Mouse (Mus musculus): Measurements from ENCODE around the gene Nwd1. TPM values are rescaled to one million over a fixed set of nuclear protein-coding genes. Genes with fewer than 3 reads are reported as not detected.
"Not testable (repeated sequence)": the region's sequence is repeated elsewhere in the genome, so short reads cannot be mapped to it uniquely, and the experiment has no call there.

The Nwd1 gene
- polyA plus RNA-seq, 1 experiment from 2014 or later = 0.17 TPM

DNA sequence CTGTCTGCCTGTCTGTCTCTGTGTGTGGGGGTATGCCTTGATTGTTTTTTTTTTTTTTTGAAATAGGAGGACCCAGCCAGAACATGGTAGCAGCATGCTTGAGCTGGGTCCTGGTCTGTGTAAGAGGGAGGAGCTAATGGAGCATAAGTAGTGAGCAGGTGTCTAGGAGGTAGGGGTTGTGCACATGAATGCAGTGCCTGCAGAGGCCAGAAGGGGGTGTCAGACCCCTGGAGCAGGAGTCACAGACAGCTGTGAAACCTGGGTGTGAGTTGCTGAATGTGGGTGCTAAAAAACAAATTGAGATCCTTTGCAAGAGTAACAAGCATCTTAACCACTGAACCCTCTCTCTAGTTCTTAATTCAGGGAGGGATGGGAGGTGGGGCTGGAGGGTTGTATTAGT lies 22.4 kb downstream of the Nwd1 start:
- H3K27ac ChIP-seq = no peak overlapping the region
- ATAC-seq (ENCODE audit: borderline replicate concordance, extremely low read depth, low FRiP score, low TSS enrichment) = no peak
- no peaks in the 10 kb centered on the region for H3K9me3 ChIP-seq
- no peak overlapping the region for H3K9ac ChIP-seq
- no peaks in the 10 kb centered on the region for H3K36me3 ChIP-seq
- H3K4me1 ChIP-seq = no peaks in the 10 kb centered on the region
- H3K27me3 ChIP-seq = no peaks in the 10 kb centered on the region
- no peak overlapping the region for H3K4me2 ChIP-seq
- H3K4me3 ChIP-seq = no peak overlapping the region

DNA sequence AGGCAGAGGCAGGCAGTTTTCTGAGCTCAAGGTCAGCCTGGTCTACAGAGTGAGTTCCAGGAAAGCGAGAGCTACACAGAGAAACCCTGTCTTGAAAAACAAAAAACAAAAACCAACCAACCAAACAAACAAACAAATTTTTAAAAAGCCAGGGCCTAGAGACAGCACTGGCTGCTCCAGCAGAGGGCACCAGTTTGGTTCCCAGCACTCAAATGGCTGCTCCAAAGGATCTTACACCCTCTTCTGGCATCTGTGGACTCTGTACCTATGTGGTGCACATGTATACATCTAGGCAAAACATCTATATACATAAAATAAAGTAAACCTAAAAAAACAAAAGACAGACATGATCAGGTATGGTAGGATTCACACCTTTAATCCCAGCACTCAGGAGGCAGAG lies 26.3 kb downstream of the Nwd1 start:
- no peak overlapping the region for H3K4me3 ChIP-seq
- no peaks in the 10 kb centered on the region for H3K9me3 ChIP-seq
- no peaks in the 10 kb centered on the region for H3K27me3 ChIP-seq
- no peak overlapping the region for H3K4me2 ChIP-seq
- H3K4me1 ChIP-seq = no peaks in the 10 kb centered on the region
- ATAC-seq (ENCODE audit: borderline replicate concordance, extremely low read depth, low FRiP score, low TSS enrichment) = no peak
- no peak overlapping the region for H3K27ac ChIP-seq
- no peak overlapping the region for H3K9ac ChIP-seq
- H3K36me3 ChIP-seq = no peaks in the 10 kb centered on the region
- WGBS = 73% methylated on average over 1 of the region's 1 CpGs

DNA sequence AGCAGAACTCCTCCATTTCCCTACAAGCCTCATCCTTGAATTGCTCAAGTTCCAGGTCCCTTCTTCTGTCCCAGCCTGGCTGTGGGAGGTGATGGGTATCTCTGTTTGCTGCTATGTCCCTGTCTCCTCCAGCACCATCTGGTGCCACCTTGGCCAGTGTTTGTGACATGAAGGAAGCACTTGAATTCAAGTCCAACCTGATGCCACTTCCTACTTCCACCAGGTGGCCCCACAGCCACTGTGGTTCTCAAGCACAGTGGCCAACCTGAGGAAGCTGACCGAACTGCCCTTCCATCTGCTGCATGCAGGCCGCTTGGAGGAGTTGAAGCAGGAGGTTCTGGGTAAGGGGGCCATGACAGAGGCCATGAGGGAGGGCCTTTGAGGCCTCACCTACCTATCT lies 27.7 kb downstream of the Nwd1 start:
- H3K9me3 ChIP-seq = no peaks in the 10 kb centered on the region
- no peaks in the 10 kb centered on the region for H3K4me1 ChIP-seq
- ATAC-seq (ENCODE audit: borderline replicate concordance, extremely low read depth, low FRiP score, low TSS enrichment) = no peak
- H3K4me3 ChIP-seq = no peak overlapping the region
- no peaks in the 10 kb centered on the region for H3K27me3 ChIP-seq
- H3K27ac ChIP-seq = no peak overlapping the region
- H3K4me2 ChIP-seq = no peak overlapping the region
- H3K36me3 ChIP-seq = no peaks in the 10 kb centered on the region
- 84% methylated on average over 2 of the region's 2 CpGs for WGBS
- H3K9ac ChIP-seq = no peak overlapping the region

DNA sequence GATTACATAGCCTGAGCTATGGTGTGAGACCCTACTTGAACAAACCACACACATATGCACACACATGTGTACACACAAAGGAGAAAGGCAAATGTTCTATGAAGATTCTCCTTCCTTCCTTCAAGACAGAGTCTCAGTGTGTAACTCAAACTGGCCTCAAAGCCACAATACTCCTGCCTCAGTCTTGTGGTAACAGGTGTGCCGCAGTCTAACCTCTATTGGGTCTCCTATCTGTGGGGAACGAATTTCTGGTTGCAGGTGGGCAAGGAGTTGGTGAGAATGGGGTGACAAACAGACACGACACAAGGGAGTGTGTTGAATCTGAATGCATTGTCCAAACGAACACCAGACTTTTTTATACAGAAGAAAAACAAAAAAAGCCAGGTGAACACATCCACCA lies 29.9 kb downstream of the Nwd1 start:
- Histone ChIP-seq H3K27ac (no peak overlapping the region), H3K4me3 (no peak overlapping the region), H3K27me3 (no peaks in the 10 kb centered on the region), H3K9ac (no peak overlapping the region), H3K4me1 (no peaks in the 10 kb centered on the region), H3K9me3 (no peaks in the 10 kb centered on the region), H3K36me3 (no peaks in the 10 kb centered on the region), H3K4me2 (no peak overlapping the region)
- WGBS = 60% methylated on average over 4 of the region's 4 CpGs
- no peak for ATAC-seq (ENCODE audit: borderline replicate concordance, extremely low read depth, low FRiP score, low TSS enrichment)

DNA sequence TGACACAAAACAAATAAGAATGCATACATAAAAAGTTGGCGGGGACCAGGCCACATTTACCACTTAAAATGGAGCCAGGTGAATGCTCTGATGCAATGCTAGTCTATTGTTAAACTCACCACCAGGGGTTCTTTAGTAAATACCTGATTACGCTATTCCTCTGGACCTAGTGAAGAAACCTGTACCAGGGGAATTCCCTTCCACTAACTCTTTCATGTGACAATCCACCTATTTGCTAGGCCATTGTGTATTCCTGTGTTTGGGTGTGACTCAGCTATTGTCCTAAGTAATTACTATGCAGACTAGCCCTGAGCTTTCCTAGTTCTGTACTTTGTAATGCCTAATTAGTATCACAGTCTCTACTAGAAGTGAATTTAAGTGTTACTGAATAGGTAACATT lies 30.3 kb downstream of the Nwd1 start:
- not testable (repeated sequence) for H3K36me3 ChIP-seq; H3K4me2 ChIP-seq; H3K27ac ChIP-seq; H3K27me3 ChIP-seq; H3K9me3 ChIP-seq; H3K4me3 ChIP-seq; H3K4me1 ChIP-seq; ATAC-seq (ENCODE audit: borderline replicate concordance, extremely low read depth, low FRiP score, low TSS enrichment); H3K9ac ChIP-seq
- WGBS = 55% methylated on average over 2 of the region's 2 CpGs

DNA sequence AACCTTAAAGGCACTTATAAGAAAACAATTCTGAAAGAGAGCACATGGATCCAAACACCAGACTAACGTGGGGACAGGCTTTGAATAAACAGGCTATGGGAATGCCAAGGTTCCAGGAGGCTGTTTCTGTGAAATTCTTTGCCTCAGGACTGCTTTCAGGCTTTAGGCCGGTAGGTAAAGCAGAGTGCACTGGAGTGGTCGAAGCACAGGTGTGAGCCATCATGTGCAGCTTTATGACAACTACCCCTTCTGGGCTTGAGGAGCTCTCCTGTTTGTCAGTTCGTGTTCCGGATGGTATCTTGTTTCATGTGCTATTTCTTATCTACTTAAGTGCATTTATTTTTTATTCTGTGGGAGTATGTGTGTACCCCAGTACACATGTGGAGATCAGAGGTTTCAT lies 30.8 kb downstream of the Nwd1 start:
- ATAC-seq (ENCODE audit: borderline replicate concordance, extremely low read depth, low FRiP score, low TSS enrichment) = no peak
- Histone ChIP-seq H3K9ac (no peak overlapping the region), H3K27ac (no peak overlapping the region), H3K4me1 (no peaks in the 10 kb centered on the region), H3K36me3 (no peaks in the 10 kb centered on the region), H3K4me2 (no peak overlapping the region), H3K4me3 (no peak overlapping the region), H3K27me3 (no peaks in the 10 kb centered on the region), H3K9me3 (no peaks in the 10 kb centered on the region)
- 31% methylated on average over 5 of the region's 5 CpGs for WGBS

DNA sequence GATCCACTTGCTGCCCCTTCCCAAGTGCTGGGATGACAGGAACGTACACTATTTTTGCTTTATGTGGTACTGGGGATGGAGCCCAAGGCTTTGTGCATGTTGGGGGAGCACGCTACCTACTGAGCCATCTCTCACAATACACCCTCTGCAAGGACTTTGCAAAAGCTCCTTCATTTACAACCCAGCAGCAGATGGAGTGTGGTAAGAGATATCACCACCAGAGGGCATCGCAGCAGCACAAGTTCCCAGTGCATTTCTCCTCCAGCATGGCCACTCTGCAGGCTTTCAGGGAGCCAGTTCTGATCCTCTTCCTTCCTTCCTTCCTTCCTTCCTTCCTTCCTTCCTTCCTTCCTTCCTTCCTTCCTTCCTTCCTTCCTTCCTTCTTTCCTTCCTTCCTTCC lies 33.6 kb downstream of the Nwd1 start:
- Histone ChIP-seq H3K9ac (no peak overlapping the region), H3K27me3 (no peaks in the 10 kb centered on the region), H3K4me3 (no peak overlapping the region), H3K36me3 (no peaks in the 10 kb centered on the region), H3K4me1 (no peaks in the 10 kb centered on the region), H3K27ac (no peak overlapping the region), H3K9me3 (no peaks in the 10 kb centered on the region), H3K4me2 (no peak overlapping the region)
- ATAC-seq (ENCODE audit: borderline replicate concordance, extremely low read depth, low FRiP score, low TSS enrichment) = 0 out of 2 replicates have a peak, but pooled peaks have one; percentile 21
- 3% methylated on average over 3 of the region's 3 CpGs for WGBS

- no peak for ATAC-seq (ENCODE audit: borderline replicate concordance, extremely low read depth, low FRiP score, low TSS enrichment)
- Histone ChIP-seq H3K36me3 (no peaks in the 10 kb centered on the region), H3K27ac (no peak overlapping the region), H3K4me3 (no peak overlapping the region), H3K27me3 (no peaks in the 10 kb centered on the region), H3K9ac (no peak overlapping the region), H3K9me3 (no peaks in the 10 kb centered on the region), H3K4me1 (no peaks in the 10 kb centered on the region), H3K4me2 (no peak overlapping the region)
- WGBS = 72% methylated on average over 4 of the region's 4 CpGs
Observed at GRCm38 (mm10) chr8:72682051-72682687, 35.7 kb downstream of the Nwd1 start.

DNA sequence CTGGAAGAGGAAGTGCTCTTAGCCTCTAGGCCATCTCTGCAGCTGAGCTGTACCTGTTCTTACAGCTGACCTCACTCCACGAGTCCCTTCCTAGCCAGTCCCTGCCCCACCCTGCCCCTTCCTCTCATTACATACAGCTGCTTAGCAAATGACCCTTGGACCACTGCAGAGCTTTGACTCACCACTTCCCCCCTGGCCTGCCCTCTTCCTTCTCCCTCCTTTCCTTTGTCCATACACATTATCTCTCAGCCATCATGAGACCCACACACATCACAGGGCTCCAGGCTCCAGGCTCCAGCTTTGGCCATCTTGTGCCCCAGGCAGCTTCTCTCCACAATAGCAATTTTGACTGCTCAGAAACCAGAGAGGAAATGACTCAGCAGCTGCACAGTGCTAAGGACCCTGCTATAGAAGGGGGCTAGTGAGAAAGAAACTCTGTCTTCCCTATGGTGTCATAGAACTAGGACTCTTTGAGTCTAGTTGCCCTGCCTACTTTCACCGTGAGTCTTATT lies 36.6 kb downstream of the Nwd1 start:
- WGBS = 40% methylated on average over 2 of the region's 2 CpGs
- H3K4me3 ChIP-seq = no peak overlapping the region
- H3K9ac ChIP-seq = no peak overlapping the region
- no peaks in the 10 kb centered on the region for H3K36me3 ChIP-seq
- no peak overlapping the region for H3K4me2 ChIP-seq
- H3K4me1 ChIP-seq = no peaks in the 10 kb centered on the region
- ATAC-seq (ENCODE audit: borderline replicate concordance, extremely low read depth, low FRiP score, low TSS enrichment) = no peak
- no peaks in the 10 kb centered on the region for H3K27me3 ChIP-seq
- no peaks in the 10 kb centered on the region for H3K9me3 ChIP-seq
- no peak overlapping the region for H3K27ac ChIP-seq

- ATAC-seq (ENCODE audit: borderline replicate concordance, extremely low read depth, low FRiP score, low TSS enrichment); H3K9ac ChIP-seq; H3K9me3 ChIP-seq; H3K4me1 ChIP-seq; H3K4me2 ChIP-seq; H3K4me3 ChIP-seq; H3K36me3 ChIP-seq; H3K27ac ChIP-seq; H3K27me3 ChIP-seq: not testable (repeated sequence)
- 78% methylated on average over 5 of the region's 5 CpGs for WGBS
Observed at GRCm38 (mm10) chr8:72683572-72684099, 37.1 kb downstream of the Nwd1 start.

DNA sequence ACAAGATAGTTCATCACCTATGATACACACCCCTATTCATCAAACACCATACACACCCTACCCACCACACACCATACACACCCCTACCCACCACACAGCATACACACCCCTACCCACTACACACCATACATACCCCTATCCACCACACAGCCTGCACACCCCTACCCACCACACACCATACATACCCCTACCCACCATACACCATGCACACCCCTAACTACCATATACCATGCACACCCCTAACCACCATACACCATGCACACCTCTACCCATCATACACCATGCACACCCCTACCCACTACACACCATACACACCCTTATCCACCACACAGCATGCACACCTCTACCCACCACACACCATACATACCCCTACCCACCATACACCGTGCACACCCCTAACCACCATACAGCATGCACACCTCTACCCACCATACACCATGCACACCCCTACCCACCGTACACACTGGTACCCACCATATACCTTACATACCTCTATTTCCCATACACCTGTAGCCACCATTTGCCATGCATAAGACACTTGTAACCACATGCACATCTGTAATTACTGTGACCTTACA lies 51.9 kb downstream of the Nwd1 start:
- H3K4me2 ChIP-seq = no peak overlapping the region
- no peak overlapping the region for H3K9ac ChIP-seq
- no peaks in the 10 kb centered on the region for H3K9me3 ChIP-seq
- peak; percentile 27; the same call in 1 of the 2 replicates for ATAC-seq (ENCODE audit: borderline replicate concordance, extremely low read depth, low FRiP score, low TSS enrichment)
- H3K27me3 ChIP-seq = no peaks in the 10 kb centered on the region
- H3K4me1 ChIP-seq = no peaks in the 10 kb centered on the region
- WGBS = 88% methylated on average over 2 of the region's 2 CpGs
- no peak overlapping the region for H3K27ac ChIP-seq
- H3K36me3 ChIP-seq = no peaks in the 10 kb centered on the region
- no peak overlapping the region for H3K4me3 ChIP-seq

DNA sequence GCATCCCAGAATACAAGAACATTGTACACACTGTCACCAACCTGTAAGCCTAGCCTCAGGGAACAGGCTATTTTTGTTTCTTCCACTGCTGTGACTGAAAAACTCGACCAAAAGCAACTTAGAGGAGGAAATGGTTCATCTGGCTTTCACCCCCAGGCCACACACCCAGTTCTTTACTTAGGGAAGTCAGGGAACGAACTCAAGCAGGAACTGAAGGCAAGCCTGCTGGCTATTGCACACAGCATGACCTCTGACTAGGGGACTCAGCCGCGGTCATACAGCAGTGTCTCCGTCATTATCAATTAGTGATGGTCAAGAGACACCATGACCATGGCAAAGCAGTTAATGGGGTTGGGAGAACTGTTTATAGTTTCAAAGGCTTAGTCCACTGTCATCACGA lies 66.1 kb downstream of the Nwd1 start:
- no peak for ATAC-seq (ENCODE audit: borderline replicate concordance, extremely low read depth, low FRiP score, low TSS enrichment)
- H3K36me3 ChIP-seq = no peaks in the 10 kb centered on the region
- H3K4me2 ChIP-seq = no peak overlapping the region
- H3K4me1 ChIP-seq = no peaks in the 10 kb centered on the region
- H3K27me3 ChIP-seq = no peaks in the 10 kb centered on the region
- no peak overlapping the region for H3K9ac ChIP-seq
- H3K9me3 ChIP-seq = no peaks in the 10 kb centered on the region
- no peak overlapping the region for H3K27ac ChIP-seq
- no peak overlapping the region for H3K4me3 ChIP-seq
- WGBS = 59% methylated on average over 6 of the region's 6 CpGs
